Mouse (Mus musculus) layer of hippocampus, adult 8-10 months (tissue): ENCODE data around the gene Pcyt2. TPM values are rescaled to one million over a fixed set of nuclear protein-coding genes. Genes with fewer than 3 reads are reported as not detected.

Source experiments
- DNase-seq, 2 experiments: peaks; one replicate each; pipeline ENCODE4 v3.0.0; 2022; ENCODE audit warnings: low spot score in 2 of 2
- total RNA-seq, 4 experiments: library from RNA; stranded (reverse); gene quantifications; 2 replicates each; pipeline ENCODE4 v1.2.4; 2022

The Pcyt2 gene
- total RNA-seq = 100 to 1,000 TPM; 142 to 164 (median 149) TPM

GRCm38 (mm10) chr11:120617519-120618112, at the start of gene Pcyt2:
Gene Pcyt2, minus strand, starts transcription at chr11:120617936.
- DNase-seq = peak; percentile 83 to 86

DNA sequence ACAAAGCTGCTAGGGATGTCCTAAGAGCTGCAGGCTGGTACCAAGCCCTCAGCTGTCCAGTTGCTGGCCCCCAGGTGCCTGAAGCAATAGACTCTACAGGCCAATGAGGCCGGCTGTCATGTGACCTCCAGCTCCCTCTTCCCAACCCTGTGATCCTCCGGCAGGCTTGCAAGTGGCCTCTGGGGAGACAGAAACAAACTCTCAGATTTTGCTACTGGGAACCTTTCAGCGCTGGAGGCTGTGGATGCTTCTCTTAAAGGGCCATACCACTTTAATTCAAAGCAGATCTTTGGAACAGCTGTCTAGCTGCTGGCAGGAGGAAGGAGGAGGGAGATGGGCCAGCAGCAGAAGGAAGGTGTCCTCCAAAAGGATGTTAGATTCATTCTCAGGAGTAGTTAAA, 48.9 kb upstream of the Pcyt2 start:
- no peak for DNase-seq

DNA sequence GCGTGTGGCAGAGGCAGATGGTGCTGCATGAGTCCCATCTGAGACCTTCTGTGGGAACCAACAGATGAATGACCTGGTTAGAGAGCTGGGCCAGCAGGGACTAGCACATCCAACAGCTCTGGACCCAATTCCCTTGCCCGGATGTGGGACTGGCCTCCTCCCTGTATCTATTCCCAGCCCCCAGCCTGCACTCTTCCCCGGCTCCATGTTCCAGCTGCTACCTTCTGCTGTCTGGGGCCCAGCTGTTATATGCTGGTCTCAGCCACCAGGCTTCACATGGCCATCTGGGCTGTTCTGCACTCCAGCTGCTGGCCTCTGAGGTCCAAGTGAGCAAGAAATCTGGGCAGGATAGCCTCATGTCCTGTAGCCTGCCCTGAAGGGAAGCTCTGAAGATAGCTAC, 47.7 kb upstream of the Pcyt2 start:
- no peak for DNase-seq

- DNase-seq = no peak
Measured at GRCm38 (mm10) chr11:120663714-120664113, 46.0 kb upstream of the Pcyt2 start.

GRCm38 (mm10) chr11:120662759-120663158, 45.0 kb upstream of the Pcyt2 start:
- no peak for DNase-seq

DNA sequence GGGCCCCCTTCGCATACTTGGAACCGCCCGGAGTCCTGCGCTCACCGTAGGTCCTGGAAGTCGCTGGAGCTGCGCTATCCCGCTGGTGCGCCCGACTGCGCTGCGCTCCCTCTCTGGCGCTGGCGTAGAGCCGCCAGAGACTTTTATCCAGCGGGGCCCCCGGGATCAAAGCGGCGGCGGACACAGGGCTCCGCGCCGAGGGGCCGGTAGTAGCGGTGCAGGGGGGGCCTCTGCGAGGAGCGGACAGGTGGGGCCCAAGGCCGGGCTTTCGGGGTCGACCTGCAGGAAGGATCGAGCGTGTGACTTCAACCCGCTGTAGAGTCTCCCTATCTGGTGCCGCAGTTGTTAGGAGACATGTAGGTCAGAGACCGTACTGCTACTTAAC, 43.3 kb upstream of the Pcyt2 start, which contains the start of gene Notum:
Notum (minus strand) TSS at position 100 of the 385 bp plus-strand sequence.
- DNase-seq = no peak

- DNase-seq = no peak
Measured at GRCm38 (mm10) chr11:120660301-120661075, 42.8 kb upstream of the Pcyt2 start.

DNA sequence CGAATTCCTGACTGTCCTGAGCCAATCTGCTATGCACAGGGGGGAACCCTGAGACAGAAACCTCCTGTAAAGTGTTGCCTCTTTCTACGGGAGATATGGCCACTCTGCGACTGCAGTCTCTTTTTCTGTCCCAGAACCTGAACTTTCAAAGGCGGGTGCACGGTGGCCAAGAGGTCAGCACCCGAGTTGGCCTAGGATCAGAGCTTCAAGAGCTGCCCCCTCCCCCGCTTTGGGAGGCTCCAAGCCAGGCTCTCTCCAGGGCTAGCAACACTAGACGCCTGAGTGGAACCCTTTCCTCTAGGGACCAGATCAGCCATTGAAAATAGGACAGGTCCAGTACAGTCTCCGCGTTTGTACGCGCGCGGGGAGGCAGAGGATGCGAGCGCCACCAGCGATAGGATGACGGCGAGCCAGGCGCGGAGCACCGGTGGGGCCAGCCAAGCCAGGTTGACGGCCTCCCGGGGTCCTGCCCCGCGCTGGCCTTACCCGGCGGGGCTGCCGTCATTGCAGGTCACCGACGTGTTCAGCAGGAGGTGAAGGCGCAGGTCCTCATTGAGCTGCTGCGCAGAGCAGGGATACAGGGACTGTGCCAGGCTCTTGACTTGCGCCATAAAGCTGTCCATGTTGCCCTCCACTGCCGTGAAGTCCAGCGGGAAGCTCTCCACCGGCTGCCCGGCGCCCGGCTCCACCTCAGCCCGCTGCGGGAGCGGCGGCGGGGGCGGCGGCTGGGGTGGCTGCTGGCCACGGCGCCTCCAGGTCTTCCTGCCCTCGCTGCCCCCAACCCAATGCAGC, 42.0 kb upstream of the Pcyt2 start:
- no peak for DNase-seq

DNA sequence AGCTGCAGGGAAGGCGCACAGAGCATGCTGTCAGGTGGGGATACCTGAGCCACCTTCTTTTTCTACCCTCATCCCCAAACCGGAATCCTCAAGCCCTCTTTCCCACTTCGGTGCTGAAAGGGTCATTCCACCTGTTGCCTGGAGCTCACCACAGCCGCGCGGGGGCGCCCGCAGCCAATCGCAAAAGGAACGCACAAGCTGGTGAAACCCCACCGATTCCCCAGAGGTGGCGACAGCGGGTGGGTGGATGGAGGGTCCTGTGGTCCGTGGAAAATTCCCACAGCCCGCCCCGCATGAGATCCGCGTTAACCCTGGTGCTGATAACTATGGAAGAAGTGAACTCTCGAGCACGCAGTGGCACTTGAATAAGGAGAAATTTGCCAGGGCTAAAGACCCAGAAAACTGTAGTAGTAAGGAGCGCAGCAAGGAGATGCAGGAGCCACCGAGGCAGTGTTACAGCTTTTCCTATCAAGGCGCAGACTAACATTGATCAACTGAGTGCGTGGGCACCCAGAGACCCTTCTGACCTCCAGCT, 41.2 kb upstream of the Pcyt2 start:
- DNase-seq = peak in 1 of 2 experiments; percentile 65

GRCm38 (mm10) chr11:120657301-120657700, 39.6 kb upstream of the Pcyt2 start:
- no peak for DNase-seq

DNA sequence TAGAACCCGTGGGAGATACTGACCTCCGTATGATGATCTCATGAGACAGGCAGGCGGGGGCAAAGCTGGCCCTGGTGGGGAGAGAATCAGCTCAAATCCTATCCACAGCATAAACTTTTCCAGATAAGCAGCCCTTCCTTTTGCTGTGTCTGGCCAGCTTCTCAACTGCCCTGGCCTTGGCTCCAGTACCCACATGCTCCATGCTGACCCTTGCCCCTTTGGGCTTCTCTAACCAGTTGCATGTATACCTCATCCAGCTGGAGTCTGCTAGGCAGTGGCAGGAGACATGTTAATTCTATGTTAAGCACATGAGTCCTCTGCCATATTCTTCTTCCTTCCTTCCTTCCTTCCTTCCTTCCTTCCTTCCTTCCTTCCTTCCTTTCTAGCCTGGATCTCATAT, 37.0 kb upstream of the Pcyt2 start:
- DNase-seq = no peak

GRCm38 (mm10) chr11:120651872-120652271, 34.1 kb upstream of the Pcyt2 start:
- DNase-seq = no peak

GRCm38 (mm10) chr11:120648001-120648476, 30.3 kb upstream of the Pcyt2 start, which contains the start of gene Myadml2:
Gene Myadml2, minus strand, starts transcription at chr11:120648158.
- DNase-seq = peak in 1 of 2 experiments; percentile 46

DNA sequence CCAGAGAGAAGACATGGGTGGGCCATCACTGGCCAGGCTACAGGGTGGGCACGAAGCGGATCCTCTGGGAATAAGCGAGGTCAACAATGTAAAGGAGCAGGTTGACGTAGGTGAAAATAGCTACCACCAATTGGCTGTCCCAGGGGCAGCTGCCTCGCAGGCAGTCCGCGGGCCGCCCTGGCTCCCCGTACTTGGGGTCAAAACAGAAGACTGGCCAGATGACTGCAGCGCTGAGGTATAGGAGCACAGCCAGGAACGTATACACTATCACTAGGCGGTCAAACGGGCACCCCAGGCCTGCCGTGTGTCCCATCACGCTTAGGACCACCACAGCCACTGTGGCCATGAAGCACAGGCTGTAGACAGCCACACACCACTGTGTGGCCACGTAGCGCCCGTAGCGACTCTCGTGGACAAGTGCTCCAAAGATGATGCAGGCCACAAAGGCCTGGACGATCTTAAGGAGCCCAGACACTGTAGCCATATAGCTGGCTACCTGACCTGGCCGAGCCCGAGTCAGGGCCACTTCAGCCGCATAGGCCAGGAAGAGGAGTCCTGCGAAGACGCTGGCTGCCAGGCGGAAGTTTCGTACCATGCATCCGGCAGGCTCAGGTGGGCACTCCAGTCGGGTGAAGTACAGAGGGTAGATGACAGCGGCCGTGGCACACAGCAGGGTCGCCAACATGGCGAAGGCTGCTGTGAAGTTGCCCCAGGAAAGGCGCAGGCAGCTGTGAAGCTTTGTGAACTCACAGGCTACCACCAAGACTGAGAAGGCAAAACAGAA, 29.5 kb upstream of the Pcyt2 start:
- no peak for DNase-seq

GRCm38 (mm10) chr11:120643601-120643987, 25.9 kb upstream of the Pcyt2 start, which contains the start of gene Pycr1:
Gene Pycr1, minus strand, starts transcription at chr11:120643769.
- peak; percentile 91 for DNase-seq

- DNase-seq = no peak
Measured at GRCm38 (mm10) chr11:120642939-120643600, 25.3 kb upstream of the Pcyt2 start.

- DNase-seq = no peak
Measured at GRCm38 (mm10) chr11:120641869-120642268, 24.1 kb upstream of the Pcyt2 start.

- no peak for DNase-seq
Measured at GRCm38 (mm10) chr11:120641255-120641654, 23.5 kb upstream of the Pcyt2 start.

GRCm38 (mm10) chr11:120634810-120635209, 17.1 kb upstream of the Pcyt2 start:
- DNase-seq = no peak
